In genomic region chr13:76197297-76197848, GRCm38 (mm10) we compare ENCODE assay signal across 12 mouse cellular contexts.
DNase-seq lines count a peak whose midpoint lies in the region; ATAC-seq lines count a peak whose summit lies in the region.
"Had no signal": no experiment of that assay in that cellular context is flagged by ENCODE, and none has a peak within 500 bp of the region (broad histone marks: within the 10 kb centered on the region; RNA-seq: fewer than 3 reads in every experiment).

No protein-coding gene starts in this region.

- ATAC-seq in frontal cortex, adult (ENCODE audit: low TSS enrichment), result peak; percentile 81
- peak; percentile 96 for ATAC-seq in megakaryocyte progenitor cell, adult 5-6 weeks (replicated peaks; ENCODE audit: poor library complexity)

- no peak for DNase-seq in frontal cortex, postnatal 10 days (ENCODE audit: low spot score in 2 of 2)
- DNase-seq in 3T3-L1 (ENCODE audit: low read depth, low spot score) (peak; percentile 69), adipocyte (ENCODE audit: low spot score) (peak; percentile 5)
- no peak for DNase-seq in retina, embryonic 14.5 days (ENCODE audit: low spot score)
- no peak for DNase-seq in cerebellum, adult 11 months
- no peak for DNase-seq in urinary bladder, postnatal 10 days (ENCODE audit: low spot score)
- DNase-seq: adrenal gland, adult 2 months; cerebellum, adult 9-11 months; kidney, adult 11 months; kidney, postnatal 36 days had no signal

Comparison
In these comparisons a context has a peak if more than half of its experiments do, and no peak if none do; other contexts are left out.
1. DNase-seq: peak in 3T3-L1 (single experiment) and adipocyte (single experiment); none in frontal cortex, postnatal 10 days (0 of 2), retina, embryonic 14.5 days (single experiment), cerebellum, adult 11 months (single experiment) and urinary bladder, postnatal 10 days (single experiment).